Mouse (Mus musculus) layer of hippocampus, adult 2 months (tissue): ENCODE measurements around the gene Cdh19. TPM values are rescaled to one million over a fixed set of nuclear protein-coding genes. Genes with fewer than 3 reads are reported as not detected.

ENCODE experiments used
- DNase-seq, 2 experiments: peaks; one replicate each; pipeline ENCODE4 v3.0.0; 2022; ENCODE audit warnings: low spot score in 2 of 2
- H3K27ac ChIP-seq: fragments of 200-600 bp; 2 replicates; pipeline ENCODE4 v1.8.1; 2022
- H3K4me3 ChIP-seq: fragments of 200-600 bp; 2 replicates; pipeline ENCODE4 v1.8.1; 2022; ENCODE audit warnings: mild to moderate bottlenecking
- CTCF ChIP-seq: fragments of 200-600 bp; conservative IDR thresholded peaks from 2 replicates; pipeline ENCODE4 v1.8.1; 2022; ENCODE audit warnings: antibody characterized with exemption, mild to moderate bottlenecking, moderate library complexity
- long read RNA-seq, 2 experiments: library from polyadenylated mRNA; stranded (forward); transcript quantifications; one replicate each; pipeline ENCODE4 v2.0.0; 2021; ENCODE audit warnings: borderline mapping rate in 2 of 2
- total RNA-seq, 2 experiments: library from RNA; stranded (reverse); gene quantifications; 2 replicates each; pipeline ENCODE4 v1.2.3; 2021

The Cdh19 gene
- total RNA-seq = 1 to 10 TPM; 4.9 to 6.8 TPM
- long read RNA-seq, experiment 1, partial matches to known transcripts = 0 of 1 reads
- long read RNA-seq, experiment 1, other reads (novel, unspliced or antisense) = 1 of 1 reads
- long read RNA-seq, experiment 2, partial matches to known transcripts = 0 of 2 reads
- long read RNA-seq, experiment 2, other reads (novel, unspliced or antisense) = 0 of 2 reads

DNA sequence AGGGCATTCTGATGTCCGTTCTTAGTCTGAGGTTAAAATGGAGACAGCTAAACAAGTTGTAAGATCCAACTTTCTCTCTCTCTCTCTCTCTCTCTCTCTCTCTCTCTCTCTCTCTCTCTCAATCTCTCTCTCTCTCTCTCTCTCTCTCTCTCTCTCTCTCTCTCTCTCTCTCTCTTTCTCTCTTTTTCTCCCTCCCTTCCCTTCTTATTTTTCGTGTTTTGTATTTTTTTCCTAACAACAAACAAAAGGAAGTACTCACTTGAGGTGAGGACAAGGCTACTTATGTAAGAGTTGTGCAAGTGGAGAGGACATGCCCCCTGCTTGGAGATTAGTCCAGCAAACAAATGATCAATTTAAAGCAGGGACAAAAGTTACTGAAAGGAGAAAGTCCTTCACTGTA is at the start of gene Cdh19:
TSS of gene Cdh19 (minus strand) at position 101 of the 400 bp plus-strand sequence.
- no peak for DNase-seq
- H3K4me3 ChIP-seq = peak within 1 kb of the TSS; percentile 30
- no peak for TF ChIP-seq CTCF
- H3K27ac ChIP-seq = peak within 1 kb of the TSS; percentile 47; the same call in 1 of the 2 replicates

GRCm38 (mm10) chr1:111020434-111021060 is 43.2 kb upstream of the Cdh19 start:
- DNase-seq = peak in 1 of 2 experiments; percentile 7
- no peak overlapping the region for H3K4me3 ChIP-seq
- peak overlapping the region; percentile 52 for H3K27ac ChIP-seq
- TF ChIP-seq CTCF = no peak

- no peak overlapping the region for H3K4me3 ChIP-seq
- DNase-seq = peak; percentile 18 to 52
- H3K27ac ChIP-seq = no peak overlapping the region
- TF ChIP-seq CTCF = no peak
Observed at GRCm38 (mm10) chr1:111017640-111018039, 40.3 kb upstream of the Cdh19 start.

DNA sequence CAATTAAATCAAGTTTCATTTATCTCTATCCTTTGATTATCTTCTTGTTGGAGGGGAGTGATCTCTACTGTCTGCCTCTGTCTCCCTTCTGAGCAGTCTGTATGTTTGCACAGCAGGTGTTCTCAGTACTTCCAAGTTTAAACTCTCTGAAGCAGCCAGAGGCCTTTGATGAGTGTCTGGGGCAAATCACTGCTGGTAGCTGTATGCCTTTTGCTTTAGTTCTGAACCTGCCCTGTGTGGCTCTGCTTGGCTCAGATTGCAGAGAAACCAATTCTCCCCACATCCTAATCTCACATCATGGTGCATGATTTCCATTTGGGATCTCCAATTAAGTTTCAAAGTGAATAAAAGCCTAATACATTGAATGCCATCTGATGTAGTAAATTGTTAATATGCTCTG is 12.4 kb upstream of the Cdh19 start:
- no peak overlapping the region for H3K27ac ChIP-seq
- H3K4me3 ChIP-seq = no peak overlapping the region
- TF ChIP-seq CTCF = no peak
- no peak for DNase-seq

DNA sequence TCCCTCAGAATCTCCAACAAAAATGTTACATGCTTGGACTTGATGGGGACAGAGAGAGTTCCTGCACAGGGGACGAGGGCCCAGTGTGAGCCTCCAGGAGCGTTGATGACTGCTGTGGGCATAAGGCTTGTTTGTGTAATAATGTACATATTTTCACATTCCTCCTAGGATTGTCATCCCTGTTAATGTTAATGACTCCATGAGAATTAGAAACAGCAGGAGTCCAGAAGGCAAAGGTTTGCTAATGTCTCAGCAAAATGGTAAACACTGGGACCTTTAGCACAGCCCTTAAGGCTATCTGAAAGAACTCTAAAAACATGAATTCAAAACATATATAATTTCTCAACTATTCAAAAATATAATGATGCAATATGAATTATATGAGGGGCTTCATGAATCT is 8.2 kb downstream of the Cdh19 start:
- Histone ChIP-seq H3K4me3 (no peak overlapping the region), H3K27ac (no peak overlapping the region)
- no peak for DNase-seq
- TF ChIP-seq CTCF = no peak

GRCm38 (mm10) chr1:110909752-110910151 is 67.6 kb downstream of the Cdh19 start:
- no peak for DNase-seq
- no peak overlapping the region for H3K27ac ChIP-seq
- TF ChIP-seq CTCF = no peak
- H3K4me3 ChIP-seq = no peak overlapping the region

GRCm38 (mm10) chr1:110909218-110909617 is 68.2 kb downstream of the Cdh19 start:
- DNase-seq = no peak
- Histone ChIP-seq H3K4me3 (no peak overlapping the region), H3K27ac (no peak overlapping the region)
- TF ChIP-seq CTCF = no peak

DNA sequence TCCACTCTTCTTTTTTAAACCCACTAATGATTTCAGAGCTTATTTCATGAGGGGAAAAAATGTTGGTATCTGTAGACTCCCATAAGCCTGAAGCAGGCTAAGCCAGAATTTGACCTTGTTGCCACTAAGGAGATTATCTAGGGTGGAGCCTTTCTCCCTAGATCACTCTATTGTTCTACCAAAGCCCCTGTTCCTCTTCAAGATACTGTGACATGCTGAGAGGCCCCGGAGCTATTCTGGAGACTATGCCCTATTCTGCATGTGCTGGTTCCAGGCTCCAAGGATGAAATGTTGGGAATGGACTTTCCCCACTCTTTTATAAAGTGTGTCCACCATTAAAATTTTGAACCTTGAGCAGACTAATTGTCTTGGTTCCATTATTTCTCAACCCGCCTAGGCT is 73.1 kb downstream of the Cdh19 start:
- DNase-seq = no peak
- no peak overlapping the region for H3K27ac ChIP-seq
- H3K4me3 ChIP-seq = no peak overlapping the region
- TF ChIP-seq CTCF = no peak
